Mouse (Mus musculus) lung, adult 2 months (tissue): ENCODE measurements around the gene Srgap1. TPM values are rescaled to one million over a fixed set of nuclear protein-coding genes. Genes with fewer than 3 reads are reported as not detected.

Source experiments
- DNase-seq: peaks from one replicate; pipeline ENCODE4 v3.0.0; 2022
- H3K4me1 ChIP-seq: fragments of 200-500 bp; 2 replicates; pipeline ENCODE4 v1.6.1; 2011; ENCODE audit warnings: low read length; ENCODE audit not compliant: control insufficient read depth, insufficient read depth
- H3K4me3 ChIP-seq: fragments of 200-500 bp; replicated peaks from 2 replicates; pipeline ENCODE3; 2011; ENCODE audit warnings: low read depth, mild to moderate bottlenecking, control low read depth, low read length; ENCODE audit errors: extremely low read depth
- CTCF ChIP-seq: fragments of 200-500 bp; IDR thresholded peaks from 2 replicates; pipeline ENCODE4 v1.5.1; 2011; ENCODE audit warnings: mild to moderate bottlenecking, low read length, control low read depth; ENCODE audit not compliant: insufficient read depth
- POLR2A ChIP-seq: fragments of 200-500 bp; IDR thresholded peaks from 2 replicates; pipeline ENCODE4 v1.6.1; 2011; ENCODE audit warnings: low read depth, mild to moderate bottlenecking, control low read depth, low read length, borderline replicate concordance; ENCODE audit errors: extremely low read depth
- WGBS: fragments of 180-500 bp; shearing (Covaris S2); methylation state at CpG from one replicate; pipeline ENCODE4 v1.1.7; 2018; 5-methylcytosine and 5-hydroxymethylcytosine counted together
- polyA plus RNA-seq: library from polyadenylated mRNA; depleted of rRNA; stranded (reverse); fragments of >200 nt; gene quantifications from 2 replicates; pipeline ENCODE4 v1.2.3, GENCODE M21; 2012

Srgap1 gene
- polyA plus RNA-seq, 1 experiment, result 6.8 TPM

- DNase-seq, result no peak
- no peak for TF ChIP-seq POLR2A
- no peak for TF ChIP-seq CTCF
- Histone ChIP-seq H3K4me3 (no peak overlapping the region), H3K4me1 (no peaks in the 10 kb centered on the region)
- WGBS, result 62% methylated on average over 8 of the region's 8 CpGs
Measured at GRCm38 (mm10) chr10:121869941-121870340, 177.2 kb downstream of the Srgap1 start.

GRCm38 (mm10) chr10:121868255-121868654 lies 178.9 kb downstream of the Srgap1 start:
- WGBS, result 96% methylated on average over 3 of the region's 3 CpGs

GRCm38 (mm10) chr10:121865503-121866239 lies 181.4 kb downstream of the Srgap1 start:
- no peak for DNase-seq
- TF ChIP-seq POLR2A, result no peak
- TF ChIP-seq CTCF, result no peak
- H3K4me1 ChIP-seq, result no peaks in the 10 kb centered on the region
- H3K4me3 ChIP-seq, result no peak overlapping the region
- 57% methylated on average over 18 of the region's 18 CpGs for WGBS

More at GRCm38 (mm10) chr10:121868255-121868654, 178.9 kb downstream of the Srgap1 start:
- H3K4me1 ChIP-seq, result no peaks in the 10 kb centered on the region
- TF ChIP-seq POLR2A (no peak), CTCF (no peak)
- no peak overlapping the region for H3K4me3 ChIP-seq
- no peak for DNase-seq

- H3K4me1 ChIP-seq, result peaks cover 2% of the 10 kb centered on the region; the same call in 1 of the 2 replicates
- no peak for TF ChIP-seq CTCF
- no peak for TF ChIP-seq POLR2A
- DNase-seq, result no peak
- no peak overlapping the region for H3K4me3 ChIP-seq
- 68% methylated on average over 2 of the region's 2 CpGs for WGBS
Measured at GRCm38 (mm10) chr10:121860924-121861323, 186.2 kb downstream of the Srgap1 start.

GRCm38 (mm10) chr10:121859803-121860571 lies 187.1 kb downstream of the Srgap1 start:
- DNase-seq, result no peak
- H3K4me1 ChIP-seq, result peaks cover 2% of the 10 kb centered on the region; the same call in 1 of the 2 replicates
- H3K4me3 ChIP-seq, result no peak overlapping the region
- TF ChIP-seq CTCF (no peak), POLR2A (no peak)
- WGBS, result 76% methylated on average over 10 of the region's 10 CpGs

GRCm38 (mm10) chr10:121858911-121859310 lies 188.2 kb downstream of the Srgap1 start:
- DNase-seq, result no peak
- TF ChIP-seq CTCF (no peak), POLR2A (no peak)
- Histone ChIP-seq H3K4me3 (no peak overlapping the region), H3K4me1 (peaks cover 2% of the 10 kb centered on the region; the same call in 1 of the 2 replicates)
- 71% methylated on average over 2 of the region's 2 CpGs for WGBS

GRCm38 (mm10) chr10:121858086-121858485 lies 189.0 kb downstream of the Srgap1 start:
- 50% methylated on average over 1 of the region's 1 CpGs for WGBS
- TF ChIP-seq CTCF, result no peak
- TF ChIP-seq POLR2A, result no peak
- Histone ChIP-seq H3K4me1 (peaks cover 2% of the 10 kb centered on the region; the same call in 1 of the 2 replicates), H3K4me3 (no peak overlapping the region)
- no peak for DNase-seq

GRCm38 (mm10) chr10:121855863-121856446 lies 191.2 kb downstream of the Srgap1 start:
- TF ChIP-seq POLR2A, result no peak
- peak; percentile 31; the same call in 1 of the 2 replicates for TF ChIP-seq CTCF
- WGBS, result 72% methylated on average over 7 of the region's 7 CpGs
- Histone ChIP-seq H3K4me3 (no peak overlapping the region), H3K4me1 (peaks cover 2% of the 10 kb centered on the region; the same call in 1 of the 2 replicates)
- DNase-seq, result peak; percentile 17

GRCm38 (mm10) chr10:121853385-121853808 lies 193.7 kb downstream of the Srgap1 start:
- DNase-seq, result no peak
- 63% methylated on average over 14 of the region's 14 CpGs for whole genome bisulfite sequencing
- Histone ChIP-seq H3K4me3 (no peak overlapping the region), H3K4me1 (peaks cover 4% of the 10 kb centered on the region; the same call in 1 of the 2 replicates)
- no peak for TF ChIP-seq CTCF
- no peak for TF ChIP-seq POLR2A
